Mouse (Mus musculus): ENCODE results near the gene 1700016H13Rik.

Gene 1700016H13Rik

DNA sequence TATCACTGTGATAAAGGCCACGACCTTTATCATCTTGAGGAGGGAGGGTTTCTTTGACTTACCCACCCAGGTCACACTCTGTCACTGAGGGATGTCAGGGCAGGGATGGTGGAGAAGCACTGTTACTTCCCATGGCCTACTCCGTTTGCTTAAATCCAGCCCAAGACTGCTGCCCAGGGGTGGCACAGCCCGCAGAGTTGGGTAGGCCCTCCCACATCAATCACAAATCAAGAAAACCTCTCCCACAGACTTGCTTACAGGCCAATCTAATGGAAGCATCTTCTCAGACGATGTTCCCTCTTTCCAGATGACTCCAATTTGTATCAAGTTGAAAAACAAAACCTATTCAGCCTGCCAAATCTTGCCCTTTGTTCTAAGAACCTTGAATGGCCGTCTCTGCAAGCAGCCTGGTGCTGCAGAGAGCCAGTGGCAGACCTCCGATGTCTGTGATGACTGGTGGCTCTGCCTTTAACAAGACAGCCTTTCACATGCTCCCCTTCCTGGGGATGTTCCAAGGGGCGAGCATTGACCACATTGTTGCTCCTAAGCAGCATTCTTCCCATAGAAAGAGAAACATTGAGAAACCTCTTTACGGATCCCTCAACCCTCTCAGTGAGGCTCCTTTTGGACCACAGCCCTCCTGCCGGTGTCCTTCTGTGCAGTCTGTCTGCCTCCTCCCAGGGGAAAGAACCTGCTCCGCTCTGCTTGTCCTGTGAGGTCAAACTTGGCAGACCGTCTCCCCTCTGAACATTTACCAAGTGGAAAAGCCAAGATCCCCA is 52.5 kb downstream of the 1700016H13Rik start:
- DNase-seq, result no peak

GRCm38 (mm10) chr5:103598881-103599280 is 56.9 kb downstream of the 1700016H13Rik start:
- DNase-seq, result no peak

GRCm38 (mm10) chr5:103598264-103598663 is 57.5 kb downstream of the 1700016H13Rik start:
- no peak for DNase-seq
